Comparison of ENCODE assay signal across 22 mouse cellular contexts in the genomic region with DNA sequence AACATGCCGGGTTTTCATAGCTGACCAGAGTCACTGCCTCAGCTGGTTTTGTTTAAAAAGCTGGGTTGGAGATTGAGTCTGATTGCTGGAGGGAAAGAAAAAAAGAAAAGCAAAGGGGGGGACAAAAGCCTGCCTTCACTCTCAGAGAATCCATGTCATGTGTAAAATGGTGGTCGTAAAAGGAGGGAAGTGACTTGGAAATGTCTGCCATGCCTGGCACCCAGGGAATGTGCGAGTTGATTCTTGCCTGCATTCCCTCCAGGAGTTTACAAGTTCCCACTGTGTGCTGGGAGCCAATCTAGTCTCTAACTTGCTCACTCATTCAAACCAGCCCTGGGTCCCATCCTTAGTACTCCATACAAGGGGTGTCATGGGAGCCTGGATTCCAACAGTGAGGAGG.
DNase-seq lines count a peak whose midpoint lies in the region; ATAC-seq and TF ChIP-seq lines count a peak whose summit lies in the region.
"Had no signal": no experiment of that assay in that cellular context is flagged by ENCODE, and none has a peak within 500 bp of the region (broad histone marks: within the 10 kb centered on the region; RNA-seq: fewer than 3 reads in every experiment).

No protein-coding gene starts in this region.

- no peak for ATAC-seq in embryonic facial prominence, embryonic 11.5 days (replicated peaks; ENCODE audit: insufficient number of reproducible peaks, low FRiP score, low TSS enrichment, low read depth)
- ATAC-seq in embryonic facial prominence, embryonic 14.5 days (ENCODE audit: low read depth) = 0 out of 2 replicates have a peak, but pooled peaks have one; percentile 20
- ATAC-seq in limb, embryonic 12.5 days (ENCODE audit: insufficient number of reproducible peaks, insufficient read depth, low FRiP score, low TSS enrichment, low read depth) = no peak
- ATAC-seq in liver, postnatal 0 days = no peak
- ATAC-seq: forebrain, embryonic 16.5 days; hindbrain, embryonic 16.5 days had no signal

- H3K27me3 ChIP-seq in embryonic facial prominence, embryonic 11.5 days (ENCODE audit: control insufficient read depth, insufficient read depth, low read length) = no peaks in the 10 kb centered on the region
- H3K27me3 ChIP-seq in embryonic facial prominence, embryonic 14.5 days (replicated peaks; ENCODE audit: control insufficient read depth, insufficient read depth, low read length) = peaks cover 9% of the 10 kb centered on the region; the same call in 1 of the 2 replicates
- no peaks in the 10 kb centered on the region for H3K27me3 ChIP-seq in limb, embryonic 12.5 days
- H3K27me3 ChIP-seq in liver, postnatal 0 days (ENCODE audit: insufficient read depth, low read length) = no peaks in the 10 kb centered on the region

- intact Hi-C loops in gastrocnemius, adult 2 months (cut with DNase I) = no loop called here
- intact Hi-C loops in gastrocnemius, postnatal 14 days (cut with DNase I; ENCODE audit: low total_unique reads) = no loop called here

- H3K4me3 ChIP-seq in gastrocnemius, adult 2 months = peak overlapping the region; percentile 64
- H3K4me3 ChIP-seq in embryonic facial prominence, embryonic 11.5 days (ENCODE audit: low read depth, low read length) = no peak overlapping the region
- no peak overlapping the region for H3K4me3 ChIP-seq in embryonic facial prominence, embryonic 14.5 days (ENCODE audit: low read depth, low read length)
- H3K4me3 ChIP-seq in limb, embryonic 12.5 days (replicated peaks) = no peak overlapping the region
- no peak overlapping the region for H3K4me3 ChIP-seq in liver, postnatal 0 days (ENCODE audit: low read depth, low read length)
- H3K4me3 ChIP-seq: heart, embryonic 15.5 days; left cerebral cortex, adult 2 months had no signal

- no peak overlapping the region for H3K27ac ChIP-seq in gastrocnemius, adult 2 months
- peak overlapping the region; percentile 63 for H3K27ac ChIP-seq in embryonic facial prominence, embryonic 11.5 days (replicated peaks; ENCODE audit: low read depth, low read length)
- peak overlapping the region; percentile 60; the same call in 1 of the 2 replicates for H3K27ac ChIP-seq in embryonic facial prominence, embryonic 14.5 days (replicated peaks; ENCODE audit: low read depth, low read length)
- H3K27ac ChIP-seq in limb, embryonic 12.5 days = peak overlapping the region; percentile 86
- H3K27ac ChIP-seq in liver, postnatal 0 days (ENCODE audit: low read depth) = no peak overlapping the region
- H3K27ac ChIP-seq: heart, embryonic 15.5 days; left cerebral cortex, adult 2 months had no signal

- H3K4me2 ChIP-seq in embryonic facial prominence, embryonic 11.5 days (ENCODE audit: low read depth, low read length) = no peak overlapping the region
- peak overlapping the region; percentile 41 for H3K4me2 ChIP-seq in embryonic facial prominence, embryonic 14.5 days (ENCODE audit: low read depth, low read length)
- peak overlapping the region; percentile 38; the same call in 1 of the 2 replicates for H3K4me2 ChIP-seq in limb, embryonic 12.5 days
- no peak overlapping the region for H3K4me2 ChIP-seq in liver, postnatal 0 days (ENCODE audit: low read depth, low read length)
- H3K4me2 ChIP-seq: heart, embryonic 15.5 days had no signal

- no peak overlapping the region for H3K9ac ChIP-seq in embryonic facial prominence, embryonic 11.5 days (replicated peaks; ENCODE audit: low read length)
- no peak overlapping the region for H3K9ac ChIP-seq in embryonic facial prominence, embryonic 14.5 days (ENCODE audit: low read depth, low read length)
- no peak overlapping the region for H3K9ac ChIP-seq in limb, embryonic 12.5 days (replicated peaks)
- H3K9ac ChIP-seq in liver, postnatal 0 days (replicated peaks) = no peak overlapping the region
- H3K9ac ChIP-seq: heart, embryonic 15.5 days had no signal

- no peak for TF ChIP-seq CTCF in gastrocnemius, adult 2 months (IDR thresholded peaks at IDR 0.05)
- no peak for TF ChIP-seq CTCF in liver, postnatal 0 days (IDR thresholded peaks at IDR 0.05; ENCODE audit: low read depth)

- H3K9me3 ChIP-seq in embryonic facial prominence, embryonic 11.5 days (replicated peaks; ENCODE audit: control insufficient read depth, low read length) = no peaks in the 10 kb centered on the region
- H3K9me3 ChIP-seq in embryonic facial prominence, embryonic 14.5 days (ENCODE audit: control insufficient read depth, low read length) = no peaks in the 10 kb centered on the region
- no peaks in the 10 kb centered on the region for H3K9me3 ChIP-seq in limb, embryonic 12.5 days
- H3K9me3 ChIP-seq in liver, postnatal 0 days (ENCODE audit: low read length) = no peaks in the 10 kb centered on the region
- H3K9me3 ChIP-seq: heart, embryonic 15.5 days had no signal

- TF ChIP-seq EP300 in liver, postnatal 0 days (IDR thresholded peaks at IDR 0.05; ENCODE audit: low read depth) = no peak

- no peak for DNase-seq in gastrocnemius, adult 2 months
- DNase-seq in gastrocnemius, postnatal 14 days = no peak
- DNase-seq in embryonic facial prominence, embryonic 11.5 days (ENCODE audit: low spot score) = no peak
- DNase-seq in embryonic facial prominence, embryonic 14.5 days (ENCODE audit: low spot score) = no peak
- no peak for DNase-seq in ovary, postnatal 36 days (ENCODE audit: low spot score)
- no peak for DNase-seq in spleen, postnatal 36 days (ENCODE audit: low spot score in 2 of 2)
- no peak for DNase-seq in liver, postnatal 0 days
- DNase-seq: adrenal gland, postnatal 36 days; cerebellum, adult 2 months; kidney, adult 2 months; kidney, postnatal 36 days; layer of hippocampus, adult 9-11 months; lung, adult 18-20 months; lung, postnatal 4 days; retina, postnatal 1 day; right cerebral cortex, postnatal 4 days; thymus, adult 18-20 months had no signal

- no peaks in the 10 kb centered on the region for H3K36me3 ChIP-seq in embryonic facial prominence, embryonic 11.5 days (replicated peaks; ENCODE audit: control insufficient read depth, insufficient read depth, low read depth, low read length)
- no peaks in the 10 kb centered on the region for H3K36me3 ChIP-seq in embryonic facial prominence, embryonic 14.5 days (ENCODE audit: control insufficient read depth, insufficient read depth, low read length)
- no peaks in the 10 kb centered on the region for H3K36me3 ChIP-seq in limb, embryonic 12.5 days
- H3K36me3 ChIP-seq in liver, postnatal 0 days (replicated peaks; ENCODE audit: insufficient read depth, low read length) = no peaks in the 10 kb centered on the region
- H3K36me3 ChIP-seq: heart, embryonic 15.5 days had no signal

- no peaks in the 10 kb centered on the region; the same call in 1 of the 2 replicates for H3K4me1 ChIP-seq in embryonic facial prominence, embryonic 11.5 days (ENCODE audit: control insufficient read depth, insufficient read depth, low read length)
- peaks cover 22% of the 10 kb centered on the region for H3K4me1 ChIP-seq in embryonic facial prominence, embryonic 14.5 days (ENCODE audit: control insufficient read depth, insufficient read depth, low read length)
- H3K4me1 ChIP-seq in limb, embryonic 12.5 days (replicated peaks) = peaks cover 59% of the 10 kb centered on the region
- H3K4me1 ChIP-seq in liver, postnatal 0 days (ENCODE audit: insufficient read depth) = no peaks in the 10 kb centered on the region
- H3K4me1 ChIP-seq: heart, embryonic 15.5 days had no signal

- 38% methylated on average over 3 of the region's 3 CpGs for WGBS in embryonic facial prominence, embryonic 11.5 days
- 25% methylated on average over 3 of the region's 3 CpGs for WGBS in embryonic facial prominence, embryonic 14.5 days
- 10% methylated on average over 3 of the region's 3 CpGs for WGBS in limb, embryonic 12.5 days
- 71% methylated on average over 3 of the region's 3 CpGs for WGBS in liver, postnatal 0 days (ENCODE audit: insufficient replicate concordance)

Comparison
In these comparisons a context has a peak if more than half of its experiments do, and no peak if none do; other contexts are left out.
1. H3K4me2 ChIP-seq: peak in embryonic facial prominence, embryonic 14.5 days (single experiment) and limb, embryonic 12.5 days (single experiment); none in embryonic facial prominence, embryonic 11.5 days (single experiment) and liver, postnatal 0 days (single experiment).
2. H3K27ac ChIP-seq: peak in embryonic facial prominence, embryonic 11.5 days (single experiment), embryonic facial prominence, embryonic 14.5 days (single experiment) and limb, embryonic 12.5 days (single experiment); none in gastrocnemius, adult 2 months (single experiment) and liver, postnatal 0 days (single experiment).